Mouse (Mus musculus) left cerebral cortex, adult 18-20 months (tissue): ENCODE results near the gene Cntn2. TPM values are rescaled to one million over a fixed set of nuclear protein-coding genes. Genes with fewer than 3 reads are reported as not detected.

Experiments
- DNase-seq, 2 experiments: peaks; one replicate each; pipeline ENCODE4 v3.0.0; 2021 to 2022; ENCODE audit warnings: low spot score in 2 of 2, mixed read lengths in 1 of 2
- total RNA-seq, 2 experiments: library from RNA; stranded (reverse); gene quantifications; 2 replicates each; pipeline ENCODE4 v1.2.3; 2021

Cntn2 gene
- total RNA-seq, 2 experiments from 2014 or later: 65.8 to 86.7 TPM

- no peak for DNase-seq
These were observed 18.0 kb upstream of the Cntn2 start for GRCm38 (mm10) chr1:132560907-132561700.

- no peak for DNase-seq
These were observed 16.0 kb upstream of the Cntn2 start for GRCm38 (mm10) chr1:132559045-132559444.

DNA sequence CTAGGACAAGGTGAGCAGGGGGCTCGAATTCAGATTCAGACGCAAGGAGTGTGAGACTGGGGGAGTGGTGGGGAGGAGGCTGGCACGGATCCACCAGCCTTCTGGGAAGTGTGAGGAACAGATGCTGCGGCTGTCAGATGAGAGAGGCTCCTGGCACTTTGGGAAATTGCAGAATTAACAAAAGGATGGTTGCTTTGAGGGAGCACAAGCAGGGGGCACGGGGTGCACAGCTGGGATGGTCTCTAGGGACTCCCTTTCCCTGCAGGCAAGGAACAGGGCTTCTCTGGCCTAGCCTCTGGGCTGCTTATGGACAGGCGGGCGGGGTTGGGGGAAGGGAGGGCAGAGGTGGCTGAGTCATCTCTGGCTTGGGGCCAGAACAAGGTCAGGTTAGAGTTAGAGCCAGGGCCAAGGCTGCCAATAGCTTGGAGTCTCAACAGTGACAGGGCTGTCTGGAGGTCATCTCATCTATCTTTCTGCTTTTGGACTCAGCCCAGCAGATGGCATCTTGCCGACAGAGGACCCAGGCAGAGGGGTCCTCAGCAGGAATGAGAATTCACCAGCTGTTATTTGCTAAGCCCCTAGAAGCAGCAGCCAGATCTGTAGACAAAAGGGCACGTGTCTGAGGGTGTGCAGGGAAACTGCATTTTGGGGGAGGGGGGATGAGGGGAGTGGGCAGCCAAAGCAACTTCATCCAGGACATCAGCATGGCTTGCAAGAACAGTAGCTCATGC lies 15.0 kb upstream of the Cntn2 start:
- DNase-seq: no peak

- DNase-seq: no peak
These were observed 733 bp upstream of the Cntn2 start for GRCm38 (mm10) chr1:132543789-132544188.

- DNase-seq: no peak
These were observed 1.0 kb downstream of the Cntn2 start for GRCm38 (mm10) chr1:132541824-132542599.

DNA sequence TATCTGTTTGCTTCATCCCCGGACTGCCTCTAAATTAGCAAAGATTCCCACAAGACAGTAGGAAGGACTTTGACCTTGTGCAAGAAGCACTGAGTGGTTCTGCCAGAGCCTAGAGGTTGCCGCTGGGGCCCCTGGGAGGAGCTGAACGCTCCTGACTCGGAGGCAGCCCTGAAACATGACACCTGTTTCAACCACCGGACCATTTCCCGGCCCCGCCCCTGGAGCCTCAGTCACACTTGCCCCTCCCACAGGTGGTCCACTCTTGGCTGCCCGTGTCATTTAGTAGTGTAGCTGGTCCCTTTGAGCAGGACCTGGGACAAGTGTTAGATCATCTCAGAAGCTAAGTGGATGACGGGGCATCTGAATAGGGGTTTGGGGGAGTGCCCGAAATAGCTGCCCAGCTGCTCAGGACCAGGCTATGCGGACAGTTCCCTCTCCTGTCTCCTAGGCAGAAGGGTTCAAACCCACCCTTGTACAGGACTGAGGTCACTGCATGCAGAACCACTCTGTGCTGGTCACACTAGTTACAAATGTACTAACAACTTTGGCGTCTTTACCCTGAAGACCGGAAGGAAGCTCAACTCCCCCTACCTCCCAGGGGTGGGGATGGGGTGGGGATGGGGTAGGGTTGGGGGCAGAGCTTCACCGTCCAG lies 1.8 kb downstream of the Cntn2 start:
- DNase-seq: no peak

- no peak for DNase-seq
These were observed 2.4 kb downstream of the Cntn2 start for GRCm38 (mm10) chr1:132540701-132541100.

- no peak for DNase-seq
These were observed 5.3 kb downstream of the Cntn2 start for GRCm38 (mm10) chr1:132537736-132538135.

DNA sequence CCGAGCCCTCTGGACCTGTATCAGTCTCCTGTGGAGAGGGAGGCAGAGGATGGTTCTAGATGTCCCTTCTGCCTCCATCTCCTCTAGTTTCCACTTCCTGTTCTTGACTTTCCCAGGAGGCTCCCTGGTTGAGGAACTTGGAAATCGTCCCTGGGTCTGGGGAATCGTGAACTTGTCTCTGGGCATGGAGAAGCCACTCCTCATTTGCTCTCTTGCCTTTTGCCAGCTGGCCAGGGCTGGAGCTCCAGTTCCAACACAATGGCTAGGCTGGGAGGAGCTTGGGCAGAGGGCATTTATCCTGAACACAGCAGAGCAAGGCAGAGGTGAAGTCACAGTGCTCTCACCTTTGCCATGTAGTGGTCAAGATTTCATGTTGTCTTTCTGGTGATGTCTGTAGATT lies 6.6 kb downstream of the Cntn2 start:
- no peak for DNase-seq

GRCm38 (mm10) chr1:132535541-132535940 lies 7.5 kb downstream of the Cntn2 start:
- no peak for DNase-seq

DNA sequence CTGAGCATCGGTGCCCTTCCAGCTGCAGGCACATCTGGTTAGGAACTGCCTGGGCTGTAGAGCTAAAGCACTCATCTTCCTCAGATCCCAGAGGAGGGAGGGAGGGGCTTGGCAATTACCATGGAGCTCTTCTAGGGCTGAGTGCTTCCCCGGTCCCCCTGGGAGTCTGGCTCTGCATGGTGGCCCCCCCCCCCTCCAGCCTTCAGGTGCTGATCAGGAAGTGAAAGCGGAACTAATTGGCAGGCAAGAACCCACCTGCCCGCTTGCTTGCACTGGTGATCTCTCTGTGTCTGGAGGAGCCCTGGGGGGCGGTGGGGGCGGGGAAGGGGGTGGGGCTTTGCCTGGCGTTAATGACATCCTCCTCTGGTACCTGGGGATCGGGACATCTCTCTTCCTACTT lies 9.2 kb downstream of the Cntn2 start:
- no peak for DNase-seq

GRCm38 (mm10) chr1:132532521-132532920 lies 10.5 kb downstream of the Cntn2 start:
- peak in 1 of 2 experiments; percentile 45 for DNase-seq

DNA sequence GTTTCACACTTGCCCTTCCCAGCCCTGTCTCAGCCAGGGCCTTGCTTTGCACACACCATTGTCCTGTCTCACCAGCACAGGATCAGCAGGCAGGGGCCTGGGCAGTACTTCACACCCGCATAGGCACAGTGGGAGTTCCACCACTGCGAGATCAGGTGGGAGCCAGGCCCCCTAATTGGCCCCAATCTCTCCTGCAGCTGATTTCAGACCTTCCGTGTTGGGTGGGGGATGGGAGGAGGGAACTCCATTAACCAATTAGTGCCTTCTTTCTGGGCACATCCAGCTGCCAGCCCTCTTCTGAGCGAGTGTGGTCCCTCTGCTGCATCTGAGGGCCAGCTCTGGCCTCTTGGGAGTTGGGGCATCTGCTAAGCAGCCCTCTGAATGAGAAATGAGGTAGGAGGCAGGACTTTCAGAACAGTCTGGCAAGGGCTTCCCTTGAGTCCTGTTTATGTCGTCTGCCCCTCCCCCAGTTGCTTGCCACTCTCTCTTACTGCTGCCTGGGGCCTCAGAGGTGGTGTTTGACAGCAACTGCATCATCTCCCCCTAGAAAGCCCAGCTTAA lies 12.3 kb downstream of the Cntn2 start:
- DNase-seq: no peak

- DNase-seq: no peak
These were observed 14.3 kb downstream of the Cntn2 start for GRCm38 (mm10) chr1:132528647-132529334.

DNA sequence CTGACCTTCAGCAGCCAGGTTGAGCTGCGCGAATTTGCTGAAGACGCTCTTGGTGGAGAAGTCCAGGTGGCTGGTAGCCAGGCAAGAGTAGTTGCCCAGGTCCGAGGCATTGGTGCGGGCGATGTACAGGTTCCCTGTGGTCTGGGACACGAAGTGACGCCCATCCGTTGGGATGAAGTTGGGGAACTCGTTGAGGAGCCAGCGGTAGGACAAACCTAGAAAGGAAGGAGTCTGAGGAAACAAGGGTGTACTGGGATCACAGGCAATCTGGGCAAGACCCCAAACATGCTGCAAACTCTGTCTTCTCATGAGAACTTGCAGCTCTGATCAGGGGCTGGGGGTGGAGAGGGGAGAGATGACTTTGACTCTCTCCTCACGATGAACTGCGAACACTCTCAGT lies 15.0 kb downstream of the Cntn2 start:
- DNase-seq: no peak

- DNase-seq: peak; percentile 80 to 92
These were observed 17.2 kb downstream of the Cntn2 start for GRCm38 (mm10) chr1:132525832-132526231.

DNA sequence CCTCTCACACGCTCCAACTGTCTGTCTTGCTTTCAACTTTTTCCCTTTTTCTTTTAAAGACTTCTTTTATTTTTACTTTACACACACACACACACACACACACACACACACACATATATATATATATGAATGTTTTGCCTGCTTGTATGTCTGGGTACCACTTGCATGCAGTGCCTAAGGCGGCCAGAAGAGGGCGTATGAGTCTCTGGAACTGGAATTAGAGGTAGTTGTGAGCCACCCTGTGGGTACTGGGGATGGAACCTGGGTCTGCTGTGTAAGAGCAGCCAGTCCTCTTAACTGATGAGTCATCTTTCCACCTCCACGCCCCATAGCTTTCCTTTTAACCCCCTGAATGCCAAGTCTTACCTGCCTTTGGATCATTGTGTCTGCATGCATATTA lies 19.1 kb downstream of the Cntn2 start:
- peak in 1 of 2 experiments; percentile 50 for DNase-seq

DNA sequence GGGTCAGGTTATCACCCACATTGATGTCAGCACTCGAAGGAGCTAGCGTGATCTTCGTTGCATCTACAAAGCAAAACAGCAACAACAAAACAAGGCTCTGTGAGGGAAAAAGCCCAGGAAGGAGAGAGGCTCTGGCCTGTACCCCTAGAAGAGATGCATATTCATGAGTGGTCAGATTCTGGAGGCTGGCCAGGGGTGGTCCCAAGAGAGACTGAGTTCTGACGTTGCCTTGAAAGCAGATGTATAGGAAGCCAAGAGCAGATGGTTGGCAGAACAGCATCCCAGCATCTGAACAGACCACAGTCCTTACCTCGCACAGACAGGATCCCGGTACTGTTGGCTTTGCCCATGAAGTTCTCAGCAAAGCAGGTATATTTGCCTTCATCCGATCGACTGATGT lies 20.0 kb downstream of the Cntn2 start:
- DNase-seq: no peak

DNA sequence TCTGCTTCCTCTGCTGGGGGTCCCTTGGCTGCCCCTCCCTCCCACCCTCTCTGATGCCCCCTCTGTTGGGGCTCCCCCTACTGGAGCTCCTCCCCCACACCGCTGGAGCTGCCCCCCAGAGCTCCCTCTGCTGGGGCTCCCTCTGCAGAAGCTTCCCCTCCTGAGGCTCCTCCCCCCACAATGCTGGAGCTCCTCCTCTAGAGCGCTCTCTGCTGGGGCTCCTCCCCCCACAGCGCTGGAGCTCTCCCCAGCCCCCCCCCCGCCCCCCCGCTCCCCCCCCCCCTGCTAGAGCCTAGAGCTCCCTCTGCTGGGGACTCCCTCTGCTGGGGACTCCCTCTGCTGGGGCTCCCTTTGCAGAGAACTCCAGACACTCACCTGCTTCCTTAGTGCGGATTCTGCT lies 22.3 kb downstream of the Cntn2 start:
- peak; percentile 44 to 45 for DNase-seq

- no peak for DNase-seq
These were observed 23.3 kb downstream of the Cntn2 start for GRCm38 (mm10) chr1:132519734-132520133.
